Mouse (Mus musculus) stomach, embryonic 14.5 days (tissue): ENCODE measurements around the gene Olfr146. TPM values are rescaled to one million over a fixed set of nuclear protein-coding genes. Genes with fewer than 3 reads are reported as not detected.

Experiments used
- ATAC-seq: fragments of 200-750 bp; cut with Nextera tagmentation; 2 replicates; pipeline ENCODE4 v1.8.0; 2017; ENCODE audit warnings: low read depth, moderate TSS enrichment; ENCODE audit not compliant: insufficient number of reproducible peaks, insufficient read depth, low FRiP score
- H3K27ac ChIP-seq: fragments of 300-500 bp; sonication (generic); 2 replicates; pipeline ENCODE4 v1.5.1; 2014; ENCODE audit warnings: mild to moderate bottlenecking, low read length, moderate library complexity, mixed read lengths
- H3K27me3 ChIP-seq: fragments of 300-500 bp; sonication (generic); 2 replicates; pipeline ENCODE4 v1.6.1; 2014; ENCODE audit warnings: low read length, control low read depth, mixed read lengths; ENCODE audit not compliant: control insufficient read depth, insufficient read depth
- H3K36me3 ChIP-seq: fragments of 300-500 bp; sonication (generic); 2 replicates; pipeline ENCODE4 v1.6.1; 2014; ENCODE audit warnings: mild to moderate bottlenecking, control low read depth, low read length, moderate library complexity, mixed read lengths; ENCODE audit not compliant: control insufficient read depth, insufficient read depth
- H3K4me1 ChIP-seq: fragments of 300-500 bp; sonication (generic); 2 replicates; pipeline ENCODE4 v1.6.1; 2014; ENCODE audit warnings: low read length, control low read depth, mixed read lengths; ENCODE audit not compliant: control insufficient read depth, insufficient read depth
- H3K4me2 ChIP-seq: fragments of 300-500 bp; sonication (generic); replicated peaks from 2 replicates; pipeline ENCODE4 v1.6.1; 2014; ENCODE audit warnings: low read depth, low read length, control low read depth
- H3K4me3 ChIP-seq: fragments of 300-500 bp; sonication (generic); 2 replicates; pipeline ENCODE4 v1.5.1; 2014; ENCODE audit warnings: low read depth, low read length, control low read depth
- H3K9ac ChIP-seq: fragments of 300-500 bp; sonication (generic); replicated peaks from 2 replicates; pipeline ENCODE4 v1.6.1; 2014; ENCODE audit warnings: low read depth, mild to moderate bottlenecking, control low read depth, low read length, moderate library complexity, mixed read lengths
- H3K9me3 ChIP-seq: fragments of 300-500 bp; sonication (generic); 2 replicates; pipeline ENCODE4 v1.6.1; 2016; ENCODE audit warnings: low read depth, low read length, control low read depth; ENCODE audit not compliant: control insufficient read depth
- WGBS: fragments of 180-500 bp; shearing (Covaris S2); extraction: QIAGEN DNeasy Blood & Tissue Kit; methylation state at CpG from one replicate; pipeline ENCODE4 v1.1.7; 2014; 5-methylcytosine and 5-hydroxymethylcytosine counted together
- microRNA-seq: library from miRNA; unstranded; fragments of <30 nt; microRNA quantifications from one replicate; pipeline ENCODE4, GENCODE M21; 2016
- polyA plus RNA-seq: library from polyadenylated mRNA; unstranded; fragments of >200 nt; fragmentation: Nextera tagmentation; extraction: Ambion mirVana; gene quantifications from 2 replicates; pipeline ENCODE4 v1.2.1, GENCODE M21; 2014

Gene Olfr146
- not detected in 2 replicates for polyA plus RNA-seq

DNA sequence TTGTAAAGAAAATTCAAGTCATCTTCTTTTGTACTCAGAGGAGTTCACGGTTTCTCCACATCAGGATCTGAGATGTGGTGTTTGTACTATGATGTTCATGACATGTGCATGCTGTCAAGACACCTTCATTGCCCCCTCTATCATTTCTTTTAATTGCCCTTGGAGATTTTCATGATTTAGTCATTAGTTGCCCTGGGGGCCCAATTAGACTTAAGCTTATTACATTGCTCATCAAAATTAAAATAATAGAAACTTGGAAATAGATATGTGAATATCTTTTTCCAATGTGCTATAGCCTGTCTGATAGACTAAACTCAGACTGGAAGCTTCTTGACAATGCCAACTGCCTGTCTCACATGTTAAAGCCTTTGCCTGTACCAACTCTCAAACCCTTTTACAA, at the start of gene Olfr146:
Olfr146 (minus strand) TSS at position 101 of the 400 bp plus-strand sequence.
- H3K27me3 ChIP-seq = no peaks in the 10 kb centered on the region
- H3K36me3 ChIP-seq = no peaks in the 10 kb centered on the region
- no peak within 1 kb of the TSS for H3K9ac ChIP-seq
- H3K4me2 ChIP-seq = no peak within 1 kb of the TSS
- ATAC-seq = no peak
- no peak within 1 kb of the TSS for H3K4me3 ChIP-seq
- H3K27ac ChIP-seq = no peak within 1 kb of the TSS
- 75% methylated on average over 1 of the region's 1 CpGs for whole genome bisulfite sequencing
- H3K9me3 ChIP-seq = no peaks in the 10 kb centered on the region
- H3K4me1 ChIP-seq = no peaks in the 10 kb centered on the region

DNA sequence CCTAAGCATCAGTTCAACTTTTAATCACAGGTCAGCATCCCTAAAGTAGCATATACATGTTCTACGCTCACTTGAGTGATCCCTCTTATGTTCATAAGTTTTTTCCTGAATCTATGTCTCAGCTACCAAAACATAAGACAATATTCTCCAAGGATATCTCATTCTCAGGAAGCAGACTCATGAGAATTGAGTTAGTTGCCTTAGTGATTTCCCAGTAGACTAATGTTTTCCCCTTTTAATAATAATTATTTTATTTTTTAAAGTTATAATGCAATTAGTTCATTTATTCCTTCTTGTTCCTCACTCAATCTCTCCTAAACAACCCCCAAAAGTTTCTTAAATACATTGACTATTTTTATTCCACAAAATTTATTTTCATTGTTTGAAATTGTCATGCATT, 41.7 kb upstream of the Olfr146 start, which contains the start of gene Olfr937:
Olfr937 (minus strand) TSS at position 101 of the 400 bp plus-strand sequence.
- H3K4me3 ChIP-seq = no peak within 1 kb of the TSS
- no peaks in the 10 kb centered on the region for H3K4me1 ChIP-seq
- no peaks in the 10 kb centered on the region for H3K27me3 ChIP-seq
- ATAC-seq = no peak
- no peak within 1 kb of the TSS for H3K9ac ChIP-seq
- H3K36me3 ChIP-seq = no peaks in the 10 kb centered on the region
- H3K9me3 ChIP-seq = no peaks in the 10 kb centered on the region
- no peak within 1 kb of the TSS for H3K4me2 ChIP-seq
- 81% methylated on average over 1 of the region's 1 CpGs for WGBS
- H3K27ac ChIP-seq = no peak within 1 kb of the TSS

DNA sequence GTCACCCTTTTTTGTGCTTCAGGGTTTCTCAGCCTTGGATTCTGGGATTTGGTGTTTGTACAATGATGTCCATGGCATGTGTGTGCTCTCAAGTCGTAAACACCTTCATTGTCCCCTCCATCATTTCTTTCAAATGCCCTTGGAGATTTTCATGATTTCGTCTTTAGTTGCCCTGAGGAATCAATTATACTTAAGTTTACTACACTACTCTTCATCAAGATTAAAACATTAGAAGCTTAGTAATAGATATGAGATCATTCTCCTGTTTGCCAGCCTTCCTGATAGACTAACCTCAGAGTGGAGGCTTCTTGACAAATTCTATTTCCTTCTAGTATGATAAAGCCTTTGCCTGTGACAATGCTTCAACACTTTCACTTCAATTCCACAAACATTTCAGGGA, 23.6 kb downstream of the Olfr146 start, which contains the start of gene Olfr935:
Olfr935 (minus strand) TSS at position 101 of the 400 bp plus-strand sequence.
- Histone ChIP-seq H3K27ac (no peak within 1 kb of the TSS), H3K27me3 (no peaks in the 10 kb centered on the region), H3K36me3 (no peaks in the 10 kb centered on the region), H3K9me3 (no peaks in the 10 kb centered on the region), H3K4me3 (no peak within 1 kb of the TSS), H3K9ac (no peak within 1 kb of the TSS), H3K4me1 (no peaks in the 10 kb centered on the region), H3K4me2 (no peak within 1 kb of the TSS)
- no peak for ATAC-seq
- WGBS = 73% methylated on average over 2 of the region's 2 CpGs

DNA sequence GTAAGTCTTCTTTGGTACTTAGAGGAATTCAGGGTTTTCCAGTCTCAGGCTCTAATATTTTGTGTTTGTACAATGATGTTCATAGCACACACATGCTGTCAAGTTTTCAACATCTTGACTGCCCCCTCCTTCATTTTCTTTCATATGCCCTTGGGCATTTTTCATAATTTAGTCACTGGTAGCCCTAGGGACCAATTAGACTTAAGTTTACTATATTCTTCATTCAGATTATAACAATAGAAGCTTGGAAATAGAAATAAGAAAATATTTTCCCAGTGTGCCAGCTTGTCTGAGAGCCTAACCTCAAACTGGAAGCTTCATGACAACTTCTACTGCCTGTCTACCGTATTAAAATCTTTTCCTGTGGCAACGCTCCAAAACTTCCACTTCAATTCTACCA, 35.0 kb downstream of the Olfr146 start, which contains the start of gene Olfr934:
Olfr934 (minus strand) TSS at position 101 of the 400 bp plus-strand sequence.
- WGBS = 92% methylated on average over 2 of the region's 2 CpGs
- Histone ChIP-seq H3K9ac (no peak within 1 kb of the TSS), H3K4me3 (no peak within 1 kb of the TSS), H3K27ac (no peak within 1 kb of the TSS), H3K27me3 (no peaks in the 10 kb centered on the region), H3K4me2 (no peak within 1 kb of the TSS), H3K36me3 (no peaks in the 10 kb centered on the region), H3K4me1 (no peaks in the 10 kb centered on the region), H3K9me3 (no peaks in the 10 kb centered on the region)
- ATAC-seq = no peak

DNA sequence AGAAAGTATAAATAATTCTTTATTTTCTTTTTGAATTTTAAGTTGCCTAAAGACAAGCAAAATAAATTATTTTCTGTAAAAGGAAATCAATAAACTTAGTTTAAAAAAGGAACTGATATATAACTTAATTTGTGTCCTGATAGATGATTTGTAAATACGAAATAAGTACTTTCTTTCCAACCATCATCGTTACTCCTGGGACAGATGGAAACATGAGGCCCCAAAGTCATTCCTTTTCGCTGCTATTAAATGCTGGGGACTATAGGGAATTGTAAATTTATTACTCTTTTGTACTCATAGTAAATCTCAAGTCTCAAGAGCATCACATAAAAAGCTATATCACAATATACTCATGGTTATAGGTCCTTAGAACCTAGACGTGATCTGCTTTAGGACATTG, 51.2 kb downstream of the Olfr146 start, which contains the start of gene Olfr933:
Olfr933 (plus strand) TSS at position 301 of the 400 bp plus-strand sequence.
- H3K36me3 ChIP-seq = no peaks in the 10 kb centered on the region
- H3K4me1 ChIP-seq = no peaks in the 10 kb centered on the region
- no peak within 1 kb of the TSS for H3K27ac ChIP-seq
- H3K4me3 ChIP-seq = no peak within 1 kb of the TSS
- H3K27me3 ChIP-seq = no peaks in the 10 kb centered on the region
- no peaks in the 10 kb centered on the region for H3K9me3 ChIP-seq
- ATAC-seq = no peak
- no peak within 1 kb of the TSS for H3K4me2 ChIP-seq
- no peak within 1 kb of the TSS for H3K9ac ChIP-seq
- WGBS = 76% methylated on average over 4 of the region's 4 CpGs

Small RNAs within 50 kb of the gene (microRNA-seq; reads per million reads assigned to microRNA genes)
- gene Gm25529 = not detected

Other genes starting within 250 kb of the Olfr146 start
- not detected in 2 replicates for gene Olfr922, start 208.8 kb downstream of the Olfr146 start, polyA plus RNA-seq
- gene Olfr923, start 196.8 kb downstream of the Olfr146 start, polyA plus RNA-seq = not detected in 2 replicates
- not detected in 2 replicates for gene Olfr924, start 178.9 kb downstream of the Olfr146 start, polyA plus RNA-seq
- gene Olfr26, start 168.3 kb downstream of the Olfr146 start, polyA plus RNA-seq = not detected in 2 replicates
- not detected in 2 replicates for gene Olfr926, start 146.3 kb downstream of the Olfr146 start, polyA plus RNA-seq
- not detected in 2 replicates for gene Olfr930, start 93.6 kb downstream of the Olfr146 start, polyA plus RNA-seq
- gene Olfr933, start 51.1 kb downstream of the Olfr146 start, polyA plus RNA-seq = not detected in 2 replicates
- gene Olfr934, start 35.1 kb downstream of the Olfr146 start, polyA plus RNA-seq = not detected in 2 replicates
- not detected in 2 replicates for gene Olfr935, start 23.7 kb downstream of the Olfr146 start, polyA plus RNA-seq
- gene Olfr937, start 41.6 kb upstream of the Olfr146 start, polyA plus RNA-seq = not detected in 2 replicates
- not detected in 2 replicates for gene Olfr938, start 55.5 kb upstream of the Olfr146 start, polyA plus RNA-seq
- gene Olfr27, start 104.8 kb upstream of the Olfr146 start, polyA plus RNA-seq = not detected in 2 replicates
- not detected in 2 replicates for gene Olfr943, start 142.9 kb upstream of the Olfr146 start, polyA plus RNA-seq
- not detected in 2 replicates for gene Olfr944, start 178.5 kb upstream of the Olfr146 start, polyA plus RNA-seq
- gene Olfr1537, start 226.6 kb upstream of the Olfr146 start, polyA plus RNA-seq = not detected in 2 replicates